Mouse (Mus musculus) urinary bladder, postnatal 36 days (tissue): Measurements from ENCODE around the gene Myl12a.

ENCODE experiments used
- DNase-seq, 2 experiments: peaks; one replicate each; pipeline ENCODE4 v3.0.0; 2022; ENCODE audit warnings: low spot score in 2 of 2, mixed read lengths in 1 of 2

The Myl12a gene

DNA sequence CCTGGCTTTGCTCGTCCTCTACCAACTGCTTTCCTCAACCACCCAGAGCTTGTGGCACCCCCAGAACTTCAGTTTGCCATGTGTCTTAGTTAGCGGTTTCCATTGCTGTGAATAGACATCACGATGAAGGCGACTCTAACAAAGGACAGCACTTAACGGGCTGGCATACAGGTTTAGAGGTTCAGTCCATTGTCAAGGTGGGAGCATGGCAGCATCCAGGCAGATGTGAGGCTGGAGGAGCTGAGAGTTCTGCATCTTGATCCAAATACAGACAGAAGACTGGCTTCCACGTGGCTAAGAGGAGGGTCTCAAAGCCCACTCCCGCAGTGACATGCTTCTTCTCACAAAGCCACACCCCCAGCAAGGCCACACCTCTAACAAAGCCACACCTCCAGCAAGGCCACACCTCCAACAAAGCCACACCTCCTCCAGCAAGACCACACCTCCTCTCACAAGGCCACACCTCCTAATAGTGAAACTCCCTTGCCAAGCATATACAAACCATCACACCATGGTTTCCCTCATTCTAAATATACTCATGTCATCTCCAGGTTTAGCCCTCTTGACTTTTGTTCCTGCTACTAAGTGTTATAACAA lies 8.1 kb upstream of the Myl12a start:
- DNase-seq, result no peak

DNA sequence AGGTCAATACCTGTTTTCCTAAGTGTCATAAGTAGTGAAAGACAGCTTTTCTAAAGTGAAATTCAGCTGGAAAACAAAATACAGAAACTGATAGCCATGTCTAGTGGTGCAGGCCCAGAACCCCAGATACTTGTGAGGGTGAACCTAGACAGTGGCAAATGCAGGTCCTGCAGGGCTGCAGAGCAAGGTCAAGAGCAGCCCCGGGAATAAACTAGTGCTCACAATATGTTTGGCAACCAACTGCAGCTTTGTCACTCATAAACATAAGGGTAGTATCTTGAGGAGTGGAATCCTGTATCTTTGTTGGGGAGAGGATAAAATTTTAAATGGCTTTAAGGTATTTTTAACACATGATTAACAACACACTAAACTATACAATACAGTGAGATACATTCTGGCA lies 7.1 kb upstream of the Myl12a start:
- no peak for DNase-seq

DNA sequence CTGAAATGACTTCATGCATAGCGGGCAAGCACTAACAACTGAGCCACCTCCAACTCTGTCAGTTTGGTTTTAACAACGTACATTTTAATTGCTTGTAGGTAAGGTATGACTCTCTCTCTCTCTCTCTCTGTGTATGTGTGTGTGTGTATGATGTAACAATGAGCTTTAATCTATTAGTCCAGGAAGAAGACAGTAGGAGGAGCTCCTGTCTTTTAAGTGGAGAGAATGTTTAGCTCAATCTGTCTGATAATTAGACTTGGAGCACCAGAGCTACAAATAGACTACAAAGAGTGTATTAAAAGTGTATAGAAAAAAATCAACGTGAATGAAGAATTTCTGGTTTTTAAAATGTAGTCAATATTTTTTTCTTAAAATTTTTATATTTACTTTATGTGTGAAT lies 6.0 kb upstream of the Myl12a start:
- no peak for DNase-seq

DNA sequence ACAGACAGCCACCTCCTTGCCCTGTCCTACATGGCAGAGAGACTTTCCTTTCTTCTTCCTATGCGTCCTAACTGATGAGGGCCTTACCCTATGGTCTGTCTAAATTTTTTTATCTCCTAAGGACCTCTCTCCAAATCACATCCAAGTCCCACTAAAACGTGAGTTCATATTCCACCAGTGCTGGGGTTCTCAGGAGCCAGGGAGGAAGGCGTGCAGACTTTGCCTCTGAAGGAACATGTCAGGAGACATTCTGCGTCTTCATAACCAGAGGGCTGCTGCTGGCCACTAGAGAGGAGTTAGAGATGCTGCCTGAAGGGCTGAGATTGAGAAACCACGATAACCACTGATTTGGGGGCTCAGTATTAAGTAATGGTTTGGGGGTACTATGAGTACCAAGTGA lies 4.3 kb upstream of the Myl12a start:
- DNase-seq, result no peak

DNA sequence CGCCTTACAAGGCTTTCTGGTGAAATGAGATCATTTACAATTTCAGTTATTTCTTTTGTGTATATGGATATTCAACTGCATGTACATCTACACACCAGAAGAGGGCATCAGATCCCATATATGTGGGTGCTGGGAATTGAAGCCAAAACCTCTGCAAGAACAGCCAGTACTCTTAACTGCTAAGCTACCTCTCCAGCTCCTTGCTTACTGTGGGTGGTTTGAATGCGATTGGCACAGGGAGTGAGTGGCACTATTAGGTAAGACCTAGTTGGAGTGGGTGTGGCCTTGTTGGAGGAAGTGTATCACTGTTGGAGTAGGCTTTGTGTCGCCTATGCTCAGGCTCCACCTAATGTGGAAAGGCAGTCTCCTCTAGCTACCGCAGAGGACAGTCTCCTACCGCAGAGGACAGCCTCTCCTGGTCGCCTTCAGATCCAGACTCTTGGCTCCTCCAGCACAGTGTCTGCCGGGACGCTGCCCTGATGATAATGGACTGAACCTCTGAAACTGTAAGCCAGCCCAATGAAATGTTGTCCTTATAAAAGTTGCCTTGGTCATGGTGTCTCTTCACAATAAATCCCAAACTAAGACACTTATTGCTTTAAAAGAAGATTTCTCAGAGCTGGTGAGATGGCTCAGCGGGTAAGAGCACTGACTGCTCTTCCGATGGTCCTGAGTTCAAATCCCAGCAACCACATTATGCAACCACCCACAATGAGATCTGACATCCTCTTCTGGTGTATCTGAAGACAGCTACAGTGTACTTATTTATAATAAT lies 1.7 kb upstream of the Myl12a start:
- no peak for DNase-seq

DNA sequence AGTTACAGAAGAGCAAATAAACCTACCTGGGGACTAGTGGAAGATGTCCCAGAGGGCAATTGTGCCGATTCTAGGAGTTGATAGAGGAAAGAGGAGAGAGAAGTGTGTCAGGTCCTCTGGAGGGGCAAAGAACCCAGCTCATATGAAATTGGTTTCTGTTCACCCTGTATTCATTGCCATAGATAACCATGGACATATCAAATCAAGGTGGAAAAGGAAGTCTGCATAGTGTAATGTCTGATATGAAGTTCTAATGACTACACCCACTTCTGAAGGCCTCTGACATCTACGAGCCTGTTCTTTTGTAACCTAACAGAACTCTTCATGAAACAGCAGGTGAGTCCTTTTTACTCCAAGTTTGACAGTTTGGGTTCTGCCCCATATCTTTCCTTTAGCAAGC lies 1.0 kb upstream of the Myl12a start:
- DNase-seq, result no peak

DNA sequence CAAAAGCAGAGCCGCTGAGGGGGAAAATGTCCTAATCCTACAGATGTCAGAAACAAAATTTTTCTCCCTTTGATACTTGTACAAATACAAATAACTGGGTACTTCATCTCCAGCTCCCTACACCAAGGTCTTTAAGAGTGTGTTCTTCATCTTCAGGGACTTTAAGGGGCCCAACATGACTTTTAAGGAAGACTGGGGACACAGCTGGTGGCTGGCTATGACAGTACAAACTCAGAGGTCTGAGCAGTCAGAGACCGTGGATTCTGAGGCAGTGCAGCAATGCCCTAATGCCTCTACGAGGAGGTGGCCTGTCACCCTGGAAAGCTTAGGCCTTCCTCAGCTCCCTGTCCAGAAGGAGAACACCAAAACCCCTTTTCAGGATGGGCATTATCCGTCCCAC lies 434 bp upstream of the Myl12a start:
- no peak for DNase-seq

DNA sequence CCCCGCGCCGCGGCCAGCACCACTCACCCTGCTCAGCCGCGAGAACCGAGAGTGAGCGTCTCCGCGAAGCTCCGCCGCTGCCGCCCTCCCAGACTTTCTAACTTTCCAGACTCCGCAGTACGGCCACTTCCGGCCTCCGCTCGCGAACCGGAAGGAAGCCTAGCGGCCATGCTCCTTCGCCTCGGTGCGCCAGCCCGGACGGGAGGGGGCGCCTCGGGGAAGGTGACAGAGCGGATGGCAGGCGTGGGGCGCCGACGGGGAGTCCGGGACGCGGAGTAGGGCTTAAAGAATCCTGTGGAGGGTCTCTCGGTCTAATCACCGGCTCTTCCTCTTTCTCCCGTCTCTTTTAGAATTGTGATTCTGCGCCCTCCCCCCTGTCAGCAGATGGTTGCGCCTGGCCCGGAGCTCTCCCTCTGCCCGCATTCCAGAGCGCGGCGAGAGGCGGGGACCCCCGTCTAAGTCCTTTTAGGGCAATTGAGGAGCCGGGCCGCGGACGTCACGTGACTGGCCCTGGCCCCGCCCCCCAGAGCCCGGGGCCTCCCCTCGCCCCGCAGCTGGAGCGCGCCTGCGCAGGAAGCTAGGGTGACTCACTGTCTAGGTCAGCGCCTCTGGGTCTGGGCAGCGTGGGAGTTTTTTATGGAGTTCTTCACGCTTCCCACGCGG lies 466 bp downstream of the Myl12a start, which contains the start of gene Myom1:
Myom1 (plus strand) TSS at position 553 of the 663 bp plus-strand sequence.
- peak; percentile 98 to 99 for DNase-seq

DNA sequence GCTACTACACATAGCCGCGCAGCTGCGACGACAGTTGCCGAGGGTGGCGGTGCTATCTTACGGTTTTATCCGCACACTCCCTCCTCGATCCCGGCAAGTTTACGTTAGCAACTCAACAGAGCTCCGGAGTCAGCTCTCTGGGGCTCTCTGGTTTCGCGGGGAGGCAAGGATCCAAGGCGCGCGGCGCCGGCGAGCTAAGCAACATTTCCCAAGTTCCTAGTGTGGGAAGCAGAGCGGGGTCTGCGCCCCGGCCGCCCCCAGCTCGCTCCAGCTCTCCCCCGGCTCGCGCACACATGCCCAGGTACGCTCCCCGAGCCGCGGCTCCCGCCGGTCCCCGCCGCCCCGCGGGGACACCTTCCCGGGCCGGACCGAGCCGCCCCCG lies 988 bp downstream of the Myl12a start:
- peak; percentile 48 to 51 for DNase-seq

DNA sequence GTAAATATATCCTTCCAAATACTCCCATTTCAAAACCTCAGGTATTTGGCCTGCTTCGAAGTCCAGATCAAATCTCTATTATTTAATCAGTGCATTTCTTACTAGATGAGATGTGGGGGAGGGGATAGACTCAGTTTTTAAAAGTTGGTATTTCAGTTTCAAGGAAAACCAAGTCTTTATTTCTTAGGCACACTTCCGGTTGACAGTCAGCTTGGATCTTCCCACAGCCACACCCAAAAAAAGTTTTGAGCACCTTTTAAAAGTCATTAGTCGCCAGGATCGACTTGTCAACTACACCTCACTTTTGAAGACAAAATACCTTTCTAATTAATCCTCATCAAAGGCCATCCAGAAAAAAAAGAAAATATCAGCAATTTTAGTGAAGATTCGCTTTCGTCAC lies 1.6 kb downstream of the Myl12a start:
- no peak for DNase-seq

DNA sequence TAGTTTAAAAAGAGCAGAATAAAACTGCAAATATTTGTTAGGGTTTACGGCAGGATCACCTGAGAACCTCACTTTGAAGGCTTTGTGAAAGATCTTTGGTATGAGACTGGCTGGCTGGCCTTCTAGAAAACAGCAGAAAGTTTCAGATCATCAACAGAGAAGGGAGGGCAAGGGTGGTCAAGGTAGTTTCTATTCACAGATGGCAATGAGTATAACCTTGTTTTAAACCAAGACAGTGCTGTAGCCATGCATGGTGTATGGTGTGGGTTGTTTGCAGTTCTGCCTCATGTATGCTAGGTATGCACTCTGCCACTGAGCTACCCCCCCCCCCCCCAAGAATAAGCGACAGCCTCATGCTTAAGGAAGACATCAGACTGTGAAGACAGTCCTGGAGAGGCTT lies 2.4 kb downstream of the Myl12a start:
- DNase-seq, result no peak

DNA sequence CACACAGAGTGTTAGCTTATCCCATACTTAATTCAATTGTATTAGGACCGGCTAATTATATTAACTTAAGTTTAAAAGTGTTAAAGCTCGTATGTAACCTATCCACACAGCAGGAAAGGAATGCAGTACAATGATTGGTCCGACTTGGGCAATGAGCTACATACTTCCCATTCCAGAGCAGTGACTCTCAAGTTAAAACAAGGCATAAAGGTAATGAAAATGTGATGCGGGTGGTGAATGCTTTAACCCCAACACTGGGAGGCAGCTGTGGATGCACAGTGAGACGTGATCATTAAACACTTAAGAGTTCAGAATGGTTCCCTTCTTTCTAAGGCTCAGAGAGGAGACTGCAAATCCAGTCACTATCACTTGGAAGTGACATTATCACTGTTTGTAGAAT lies 3.5 kb downstream of the Myl12a start:
- no peak for DNase-seq

DNA sequence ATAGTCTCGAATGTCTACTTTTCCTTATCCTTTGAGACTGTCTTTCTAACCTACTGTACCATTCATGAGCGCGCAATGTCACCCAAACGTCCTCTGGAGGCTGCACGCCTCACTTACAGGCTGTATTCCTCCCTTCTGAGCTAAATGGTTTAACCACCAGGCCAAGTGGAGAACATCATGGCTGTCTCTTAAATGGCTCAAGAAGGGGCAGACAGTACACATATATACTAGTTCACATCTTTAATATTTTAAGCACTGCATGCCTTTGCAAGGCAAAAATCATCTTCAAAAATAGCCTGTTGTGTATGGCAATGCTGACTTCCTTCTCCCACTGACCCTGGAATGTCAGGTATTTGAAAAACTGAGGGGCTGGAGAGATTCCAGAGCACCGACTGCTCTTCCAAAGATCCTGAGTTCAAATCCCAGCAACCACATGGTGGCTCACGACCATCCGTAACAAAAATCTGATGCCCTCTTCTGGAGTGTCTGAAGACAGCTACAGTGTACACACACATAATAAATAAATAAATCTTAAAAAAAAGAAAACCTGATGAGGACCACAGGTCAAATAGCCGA lies 4.2 kb downstream of the Myl12a start:
- DNase-seq, result no peak

DNA sequence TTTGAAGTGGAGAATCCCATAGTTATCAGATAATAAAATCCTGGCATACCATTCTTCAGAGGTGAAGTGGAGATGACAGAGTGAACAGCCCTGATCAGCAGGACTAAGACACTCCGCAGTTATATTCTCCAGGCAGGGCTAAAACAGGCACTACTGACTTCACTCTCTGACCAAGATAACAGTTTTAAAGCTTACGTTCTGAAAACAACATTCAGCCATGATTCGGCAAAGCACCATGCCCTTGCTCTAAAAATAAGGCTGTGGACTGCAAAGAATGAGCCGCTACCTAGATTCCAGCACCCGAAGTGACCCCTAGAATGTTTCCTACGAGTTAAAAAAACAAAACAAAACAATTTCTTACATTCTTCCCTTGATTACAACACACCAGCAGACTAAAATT lies 4.8 kb downstream of the Myl12a start:
- no peak for DNase-seq

DNA sequence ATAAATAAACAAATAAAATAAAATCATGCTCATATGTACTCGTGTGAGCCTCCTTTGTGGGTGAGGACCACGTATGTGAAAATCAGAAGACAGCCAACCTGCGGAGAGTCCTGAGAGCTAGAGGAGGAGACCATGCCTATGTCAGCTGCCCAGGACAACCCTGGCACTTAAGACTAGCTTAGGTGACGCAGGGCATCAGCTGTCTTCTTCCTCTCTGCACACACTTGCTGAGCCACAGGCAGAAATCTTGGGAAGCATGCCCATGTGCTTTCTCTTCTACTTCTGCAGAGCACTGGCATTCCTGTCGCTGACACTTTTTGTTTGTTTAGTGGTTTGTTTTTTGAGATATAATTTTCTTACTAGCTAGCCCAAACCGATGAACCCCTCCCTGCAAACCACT lies 7.1 kb downstream of the Myl12a start:
- DNase-seq, result no peak

DNA sequence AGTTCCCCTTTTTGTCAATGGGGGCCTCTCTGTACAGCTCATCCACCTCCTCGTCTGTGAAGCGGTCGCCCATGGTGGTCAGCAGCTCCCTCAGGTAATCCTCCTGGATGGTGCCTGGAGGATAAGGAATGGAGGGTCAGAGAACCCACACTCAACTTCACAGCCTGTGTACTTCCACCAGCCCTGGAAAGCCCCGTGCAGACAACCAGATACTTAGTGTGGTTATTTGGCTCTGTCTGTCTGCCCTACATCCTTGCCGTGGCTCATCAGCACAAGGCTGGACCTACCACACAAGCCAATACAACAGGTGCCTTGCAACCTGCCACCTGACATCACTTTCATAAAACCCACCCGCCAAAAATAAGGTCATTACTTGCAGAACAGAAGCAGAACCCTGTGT lies 8.0 kb downstream of the Myl12a start:
- no peak for DNase-seq

DNA sequence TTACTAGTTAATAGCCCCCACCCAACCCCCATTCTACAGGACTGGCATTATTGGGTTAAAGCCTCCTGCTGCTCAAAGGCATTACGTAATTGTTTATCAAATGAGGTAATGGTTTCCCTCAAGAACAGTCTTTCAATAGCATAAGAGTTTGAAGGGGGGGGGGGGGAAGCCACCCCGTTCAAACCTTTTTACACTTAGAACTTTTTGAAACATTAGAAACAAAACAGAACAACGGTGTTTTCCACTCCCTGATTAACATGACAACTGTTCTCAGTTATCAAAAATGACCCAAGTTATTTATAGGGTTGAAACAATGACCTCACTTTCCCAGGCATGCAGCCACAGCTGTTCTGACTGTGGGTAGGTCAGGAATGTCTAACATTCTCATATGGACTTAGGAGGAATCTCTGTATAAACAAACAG lies 9.3 kb downstream of the Myl12a start:
- DNase-seq, result no peak

DNA sequence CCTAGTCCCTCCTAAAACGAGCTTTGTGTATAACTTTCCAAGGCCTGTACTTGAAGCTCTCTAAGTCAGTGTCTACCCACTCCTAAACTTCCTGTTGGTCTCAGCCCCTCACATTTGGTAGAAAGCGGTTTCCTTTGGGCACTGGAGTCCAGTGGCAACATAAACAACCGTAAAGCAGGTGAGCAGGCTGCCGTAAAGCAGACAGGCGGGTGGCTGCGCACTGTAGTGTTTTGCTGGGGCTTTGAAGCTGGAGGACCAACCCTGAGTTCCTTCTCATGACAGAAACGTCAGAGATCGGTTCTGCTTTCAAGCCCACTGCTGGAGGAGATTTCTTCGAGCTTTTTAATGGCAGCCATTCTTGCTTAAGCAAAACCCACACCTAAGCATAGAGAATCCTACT lies 10.0 kb downstream of the Myl12a start:
- no peak for DNase-seq

DNA sequence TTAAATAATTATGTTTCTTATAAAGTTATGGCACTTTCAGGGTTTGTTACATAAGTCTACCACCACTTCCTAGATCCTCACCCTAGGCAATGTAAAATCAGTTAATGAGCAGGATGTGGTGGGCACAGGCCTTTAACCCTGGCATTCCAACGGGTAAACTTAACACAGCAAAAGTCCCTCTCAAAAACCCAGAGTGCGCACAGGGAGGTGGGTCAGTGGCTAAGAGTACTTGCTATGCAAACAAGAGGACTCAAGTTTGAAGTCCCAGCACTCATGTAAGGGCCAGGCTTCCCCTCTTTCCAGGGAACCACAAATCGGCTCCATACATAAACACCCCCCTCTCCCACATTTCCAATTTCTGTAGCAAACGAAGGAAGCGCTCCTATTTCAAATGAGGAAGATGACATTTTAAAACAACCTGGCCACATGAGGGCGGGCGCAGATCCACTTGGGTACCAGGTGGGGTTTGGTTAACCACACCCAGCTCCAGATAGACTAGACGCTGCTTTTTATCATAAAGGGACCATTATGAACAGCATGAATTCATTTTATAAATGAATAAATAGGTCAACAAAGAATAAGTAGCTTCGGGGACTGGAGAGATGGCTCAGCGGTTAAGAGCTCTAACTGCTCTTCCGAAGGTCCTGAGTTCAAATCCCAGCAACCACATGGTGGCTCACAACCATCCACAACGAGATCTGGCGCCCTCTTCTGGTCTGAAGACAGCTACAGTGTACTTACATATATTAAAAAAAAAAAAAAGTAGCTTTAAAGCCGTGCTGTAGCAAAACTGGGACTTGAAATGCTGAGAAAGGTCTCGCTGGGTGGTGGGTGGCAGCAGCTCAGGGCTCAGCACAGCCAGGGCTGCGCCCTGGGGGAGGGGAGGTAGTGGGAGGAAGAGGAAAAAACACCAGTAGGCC lies 10.7 kb downstream of the Myl12a start:
- DNase-seq, result no peak

DNA sequence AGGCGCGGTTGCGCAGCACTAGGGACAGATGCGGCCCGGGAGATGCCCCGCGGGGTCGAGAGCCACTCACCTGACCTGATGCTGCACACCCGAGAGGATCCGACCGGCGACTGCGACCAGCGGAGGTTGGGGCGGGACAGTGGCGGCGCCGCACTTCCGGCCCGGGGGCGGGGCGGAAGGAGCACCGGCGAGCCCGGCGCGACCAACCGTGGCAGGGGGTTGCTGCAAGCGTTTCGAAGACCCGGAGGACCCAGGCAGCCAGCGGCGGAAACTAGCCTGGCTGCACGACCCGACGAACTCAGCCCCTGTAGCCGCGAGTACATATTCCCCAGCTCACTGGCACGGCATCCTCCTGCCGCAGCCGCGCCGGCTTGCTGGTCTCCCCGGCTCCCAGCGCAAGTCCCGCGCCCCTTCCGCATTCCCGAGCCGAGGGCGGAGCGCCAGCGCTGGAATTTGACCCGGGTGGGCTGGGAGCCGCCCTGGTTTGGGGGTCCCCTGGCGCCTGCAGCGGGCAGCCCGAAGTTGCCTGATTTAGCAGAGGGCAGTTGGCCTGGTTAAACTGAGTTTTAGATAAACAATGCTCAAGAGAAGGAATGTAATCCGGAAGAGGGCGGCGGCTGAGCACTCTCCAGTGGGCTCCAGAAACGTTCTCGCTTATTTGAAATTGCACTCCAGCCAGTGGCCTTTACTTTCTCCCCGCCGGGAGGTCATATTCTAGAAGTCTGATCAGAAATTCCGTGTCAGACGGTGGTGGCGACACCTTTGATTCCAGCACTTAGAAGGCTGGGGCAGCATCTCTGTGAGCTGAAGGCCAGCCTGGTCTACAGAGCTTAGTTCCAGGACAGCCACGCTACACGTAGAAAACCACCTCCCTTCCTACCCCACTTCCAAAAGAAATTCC lies 12.0 kb downstream of the Myl12a start:
- peak; percentile 80 for DNase-seq

DNA sequence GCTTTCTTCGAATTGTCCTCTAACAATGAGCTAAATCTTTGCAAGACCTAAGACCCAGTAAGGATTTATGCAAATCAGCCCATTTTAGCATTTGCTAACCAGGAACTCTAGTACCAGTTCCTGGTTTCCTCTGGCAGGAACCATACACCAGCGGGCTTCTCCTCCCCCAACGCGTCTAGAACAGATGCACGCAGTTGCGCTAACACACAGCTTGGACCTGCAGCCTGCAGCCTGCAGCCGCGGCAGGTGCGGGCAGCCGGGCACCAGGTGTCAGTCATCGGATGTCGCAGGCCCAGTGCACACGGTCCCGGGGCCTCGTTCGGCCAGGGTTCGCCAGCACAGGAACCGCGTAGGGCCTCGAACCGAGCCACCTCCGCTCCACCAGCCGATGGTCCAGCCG lies 12.7 kb downstream of the Myl12a start:
- DNase-seq, result peak in 1 of 2 experiments; percentile 33
